Mouse (Mus musculus) left cerebral cortex, postnatal 25 days (tissue): ENCODE data around the gene Fuom. TPM values are rescaled to one million over a fixed set of nuclear protein-coding genes. Genes with fewer than 3 reads are reported as not detected.

Source experiments
- DNase-seq, 2 experiments: peaks; one replicate each; pipeline ENCODE4 v3.0.0; 2022; ENCODE audit warnings: low spot score in 2 of 2, mixed read lengths in 1 of 2
- intact Hi-C: fragments of 180-260 bp; cut with DNase I; formaldehyde crosslinking; loops from one replicate; pipeline ENCODE4 v1.15.1; 2025
- total RNA-seq, 2 experiments: library from RNA; stranded (reverse); gene quantifications; 2 replicates each; pipeline ENCODE4 v1.2.3; 2021

The Fuom gene
- total RNA-seq, 2 experiments from 2014 or later, result 56.2 to 56.3 TPM

GRCm38 (mm10) chr7:140062307-140062706 is 39.9 kb downstream of the Fuom start:
- intact Hi-C loops, result loop anchor here (2.0 to 5.0 kb wide), 2 partner anchors 94 to 445 kb away; no protein-coding TSS in a partner anchor
- DNase-seq, result no peak

DNA sequence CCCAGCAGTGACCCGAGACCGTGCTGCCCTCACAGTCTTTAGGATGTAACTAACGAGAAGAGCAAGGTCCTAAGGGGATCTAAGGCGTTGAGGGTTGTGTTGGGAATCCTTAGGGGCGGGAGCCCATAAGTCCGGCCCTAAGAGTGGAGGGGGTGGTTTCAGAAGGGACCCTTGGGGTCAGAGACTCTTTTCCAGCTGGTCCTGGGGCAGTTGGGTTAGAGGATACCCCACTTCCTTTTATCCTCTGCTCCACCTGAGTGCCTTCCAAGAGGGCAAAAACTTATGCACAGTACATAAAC is 40.5 kb downstream of the Fuom start:
- intact Hi-C loops, result loop anchor here (2.0 to 5.0 kb wide), 3 partner anchors 93 to 444 kb away; no protein-coding TSS in a partner anchor
- no peak for DNase-seq

DNA sequence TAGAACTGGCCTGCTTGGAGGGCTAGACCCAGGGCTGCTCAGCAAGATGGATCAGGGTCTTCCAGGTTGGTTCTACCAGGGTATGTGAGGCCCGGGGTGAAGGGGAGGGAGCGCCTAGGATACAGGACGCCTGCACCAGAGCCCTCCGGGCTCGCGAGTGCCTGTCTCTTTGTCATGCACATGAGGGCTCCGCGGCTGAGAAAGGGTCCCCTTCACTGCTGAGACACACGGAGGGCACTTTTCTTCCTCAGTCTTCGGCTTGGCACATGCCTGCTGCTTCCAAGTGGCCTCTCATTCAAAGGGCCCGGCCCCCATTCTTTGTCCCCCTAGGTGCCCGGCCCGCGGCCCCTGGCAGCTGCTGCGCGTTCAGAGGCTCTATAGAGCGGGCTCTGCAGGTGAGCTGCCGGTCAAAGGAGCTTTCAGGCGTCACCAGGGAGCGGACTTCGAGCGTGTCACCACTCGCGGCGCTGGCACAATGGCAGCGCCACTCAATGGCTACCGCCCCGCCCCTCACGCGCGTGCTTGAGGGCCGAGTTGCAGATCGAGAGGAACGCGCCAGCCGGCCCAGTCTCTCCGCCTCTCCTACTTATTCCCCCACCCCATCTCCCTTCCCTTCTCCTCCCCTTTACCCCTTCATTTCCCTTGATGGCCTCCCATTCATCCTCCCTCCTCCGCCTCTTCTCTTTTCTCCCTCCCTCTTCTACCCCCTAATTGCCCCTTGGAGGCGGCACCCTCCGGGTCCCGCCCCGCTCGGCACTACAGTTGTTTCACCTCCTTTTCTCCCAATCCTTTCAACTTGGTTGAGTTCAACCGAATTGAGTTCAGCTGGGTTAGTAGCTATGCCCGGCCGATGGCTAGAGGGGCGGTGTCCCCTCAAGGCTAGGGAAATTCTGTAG is 41.1 kb downstream of the Fuom start:
- intact Hi-C loops, result loop anchor here (2.0 to 5.0 kb wide), 2 partner anchors 412 to 444 kb away; no protein-coding TSS in a partner anchor
- no peak for DNase-seq

DNA sequence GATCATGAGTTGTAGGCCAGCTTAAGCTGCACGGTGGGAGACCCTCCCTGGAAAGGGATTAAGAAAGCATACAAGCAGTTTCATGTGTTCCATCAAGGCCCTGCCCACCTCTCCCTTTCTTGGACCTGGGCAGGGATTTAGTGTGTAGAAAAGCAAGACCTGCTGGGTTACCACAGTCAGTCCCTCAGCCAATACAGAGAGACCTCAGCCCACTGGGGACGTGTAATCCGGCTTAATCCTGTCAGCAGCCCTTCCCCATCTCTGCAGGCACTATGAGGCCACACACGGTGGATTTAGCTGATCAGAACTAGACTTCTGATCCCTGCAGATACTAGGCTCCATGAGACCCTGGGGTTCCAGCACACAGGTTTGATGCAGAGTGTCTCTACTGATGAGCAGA is 42.6 kb downstream of the Fuom start:
- DNase-seq, result no peak
- intact Hi-C loops, result no loop called here

DNA sequence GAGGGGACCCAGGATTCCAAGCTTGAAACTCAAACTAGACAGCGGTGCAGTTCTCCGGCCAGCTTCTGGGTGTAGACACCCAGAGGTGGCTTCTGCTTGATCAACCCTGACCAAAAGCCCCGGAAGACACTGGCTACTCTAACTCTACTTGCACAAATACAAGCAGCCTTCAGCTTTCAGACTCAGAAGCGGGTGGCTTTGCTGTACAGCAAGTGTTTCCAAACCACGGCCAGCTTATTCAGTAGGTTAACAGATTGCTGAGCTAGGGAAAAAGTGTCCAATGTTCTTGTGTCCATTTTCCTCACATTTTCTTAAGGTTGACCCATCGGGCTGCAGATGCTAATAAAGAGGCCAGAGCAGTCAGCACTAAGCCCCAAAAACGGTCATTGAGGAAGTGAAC is 43.7 kb downstream of the Fuom start:
- DNase-seq, result no peak
- intact Hi-C loops, result no loop called here

DNA sequence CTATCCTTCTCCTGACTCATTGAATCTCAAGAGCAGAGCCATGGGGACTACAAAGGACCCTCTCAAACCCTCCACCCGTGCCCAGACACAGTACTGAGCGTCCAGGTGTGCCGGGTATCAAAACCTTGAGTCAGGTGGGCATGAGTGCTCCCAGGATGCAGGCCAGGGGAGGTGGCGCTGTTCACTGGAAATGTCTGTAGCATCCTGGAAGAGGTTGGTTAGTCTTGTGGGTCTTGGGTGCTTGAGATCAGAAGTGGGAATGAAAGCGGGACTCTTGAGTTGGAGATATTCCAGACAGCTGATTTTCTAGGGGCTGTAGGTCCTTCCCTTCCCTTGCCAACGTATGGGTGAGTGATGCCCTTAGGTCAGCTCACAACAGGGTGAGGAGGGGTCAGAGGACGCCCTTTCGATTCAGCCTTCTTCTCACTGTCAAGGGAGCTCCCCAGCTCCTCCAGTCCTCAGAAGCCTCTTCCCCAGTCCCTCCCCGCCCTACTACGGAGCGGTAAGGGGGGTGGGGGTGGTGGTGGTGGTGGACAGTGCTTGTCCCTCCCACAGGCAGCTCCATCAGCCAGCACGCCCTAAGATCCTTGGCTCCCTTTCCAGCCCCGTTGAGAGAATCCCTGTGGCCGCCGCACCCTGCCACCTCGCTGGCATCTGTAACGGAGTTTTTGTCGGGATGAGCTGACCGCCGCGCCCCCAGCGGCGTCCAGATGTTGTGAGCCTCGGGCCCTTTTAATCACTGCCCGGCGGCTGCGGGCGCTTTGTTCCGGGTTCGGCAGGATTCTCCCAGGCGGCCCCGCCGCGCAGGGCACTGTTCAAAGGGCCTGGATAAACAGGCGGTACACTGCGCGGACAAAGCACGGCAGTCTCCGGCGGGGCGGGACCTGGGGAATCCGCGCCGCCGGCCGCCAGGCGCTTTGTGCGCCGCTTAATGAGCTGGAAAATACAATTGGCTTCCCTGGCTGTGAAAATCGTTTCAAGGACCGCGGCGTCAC is 44.5 kb downstream of the Fuom start:
- intact Hi-C loops, result no loop called here
- no peak for DNase-seq

GRCm38 (mm10) chr7:140054124-140054523 is 48.1 kb downstream of the Fuom start:
- DNase-seq, result peak in 1 of 2 experiments; percentile 53
- intact Hi-C loops, result no loop called here

DNA sequence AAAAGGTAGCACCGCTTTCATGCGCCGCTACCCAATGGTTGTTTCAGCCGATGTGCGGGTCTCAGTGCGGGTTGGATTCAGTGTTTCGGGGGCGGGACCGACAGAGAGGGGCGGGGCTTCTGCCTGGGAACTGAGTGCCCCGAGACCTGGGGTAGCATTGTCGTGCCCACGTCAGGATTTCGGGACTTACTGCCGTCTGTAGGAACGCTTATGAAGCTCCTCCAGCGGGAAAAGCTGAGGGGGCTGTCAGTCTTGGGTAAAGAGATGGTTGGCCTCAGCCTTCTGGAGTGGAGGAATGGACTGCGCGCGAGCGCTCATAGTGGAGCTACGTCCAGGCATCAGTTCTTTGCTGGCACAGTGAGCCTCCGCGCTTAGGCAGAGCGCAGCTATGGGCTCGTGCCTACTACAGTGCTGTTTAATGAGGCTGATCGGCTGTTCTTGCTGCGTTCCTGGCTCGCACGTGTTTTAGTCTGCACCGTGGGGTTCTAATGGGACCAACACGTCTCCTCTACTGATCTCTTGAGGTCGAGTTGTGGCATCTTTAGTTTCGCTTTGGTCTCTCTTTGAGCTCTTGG is 53.0 kb downstream of the Fuom start:
- intact Hi-C loops, result no loop called here
- peak; percentile 20 to 25 for DNase-seq

- intact Hi-C loops, result no loop called here
Observed at GRCm38 (mm10) chr7:140048361-140049114, 53.7 kb downstream of the Fuom start, which contains the start of gene Msx3. TSS of gene Msx3 (minus strand) at chr7:140049089.

GRCm38 (mm10) chr7:140047811-140048311 is 54.4 kb downstream of the Fuom start:
- DNase-seq, result peak in 1 of 2 experiments; percentile 23
- intact Hi-C loops, result no loop called here

More at GRCm38 (mm10) chr7:140048361-140049114, 53.7 kb downstream of the Fuom start, which contains the start of gene Msx3:
- no peak for DNase-seq

Other genes with a start within 250 kb of the Fuom start
- gene Kndc1, start 207.7 kb downstream of the Fuom start, total RNA-seq, result 10 to 100 TPM; 54.4 to 58.6 TPM
- not detected for gene Utf1, start 158.7 kb downstream of the Fuom start, total RNA-seq
- gene 6430531B16Rik, start 123.7 kb downstream of the Fuom start, total RNA-seq, result 1 to 10 TPM in 1 of 2 experiments, under 1 TPM in 1; 0.96 to 1.1 TPM
- gene Adam8, start 109.9 kb downstream of the Fuom start, total RNA-seq, result 1 to 10 TPM; 2.6 to 2.7 TPM
- gene Zfp511, start 66.0 kb downstream of the Fuom start, total RNA-seq, result 10 to 100 TPM; 26.5 to 27.5 TPM
- gene Tubgcp2, start 65.8 kb downstream of the Fuom start, total RNA-seq, result 10 to 100 TPM; 32.8 to 35.3 TPM
- under 1 TPM in 1 of 2 experiments, not detected in 1; 0.23 TPM for gene Msx3, start 53.4 kb downstream of the Fuom start, total RNA-seq
- gene Caly, start 19.9 kb downstream of the Fuom start, total RNA-seq, result 100 to 1,000 TPM; 184 to 195 TPM
- not detected for gene Prap1, start 9.0 kb downstream of the Fuom start, total RNA-seq
- gene Paox, start 13.4 kb upstream of the Fuom start, total RNA-seq, result 1 to 10 TPM; 5.2 to 5.3 TPM
- 10 to 100 TPM; 46.1 to 49.0 TPM for gene Echs1, start 14.0 kb upstream of the Fuom start, total RNA-seq
- 10 to 100 TPM; 22.4 TPM for gene Mtg1, start 35.1 kb upstream of the Fuom start, total RNA-seq
- gene Sprn, start 52.4 kb upstream of the Fuom start, total RNA-seq, result 100 to 1,000 TPM; 160 to 172 TPM
- not detected for gene Olfr522, start 62.3 kb upstream of the Fuom start, total RNA-seq
- gene Olfr523, start 70.8 kb upstream of the Fuom start, total RNA-seq, result not detected
- not detected for gene Olfr524, start 103.5 kb upstream of the Fuom start, total RNA-seq
- not detected for gene Cd163l1, start 115.8 kb upstream of the Fuom start, total RNA-seq
- gene 5830411N06Rik, start 144.8 kb upstream of the Fuom start, total RNA-seq, result under 1 TPM in 1 of 2 experiments, not detected in 1; 0.16 TPM
- gene Olfr525, start 218.4 kb upstream of the Fuom start, total RNA-seq, result not detected
- not detected for gene Olfr527, start 231.6 kb upstream of the Fuom start, total RNA-seq